Mouse (Mus musculus) limb, embryonic 14.5 days (tissue): ENCODE measurements at regions not wholly inside any gene's neighbourhood (a gene's known extent, or its start where the extent isn't known, plus 50 kb on each side); places are given as distances from the start of the nearest gene placed in this dataset.

Experiments
- ATAC-seq: fragments of 200-750 bp; cut with Nextera tagmentation; 2 replicates; pipeline ENCODE4 v1.8.0; 2017; ENCODE audit warnings: low read depth, moderate number of reproducible peaks, moderate TSS enrichment; ENCODE audit not compliant: low FRiP score
- DNase-seq: peaks from one replicate; pipeline ENCODE4 v3.0.0-alpha.2; 2015; ENCODE audit warnings: low spot score
- H3K27ac ChIP-seq: fragments of 300-500 bp; sonication (generic); replicated peaks from 2 replicates; pipeline ENCODE4 v1.5.1; 2014; ENCODE audit warnings: low read depth, mild to moderate bottlenecking, low read length, moderate library complexity, mixed read lengths
- H3K27me3 ChIP-seq: fragments of 300-500 bp; sonication (generic); 2 replicates; pipeline ENCODE4 v1.6.1; 2014; ENCODE audit warnings: low read length, mixed read lengths; ENCODE audit not compliant: control insufficient read depth, insufficient read depth
- H3K36me3 ChIP-seq: fragments of 300-500 bp; sonication (generic); 2 replicates; pipeline ENCODE4 v1.6.1; 2014; ENCODE audit warnings: mild to moderate bottlenecking, low read length, moderate library complexity, mixed read lengths; ENCODE audit not compliant: control insufficient read depth, insufficient read depth
- H3K4me1 ChIP-seq: fragments of 300-500 bp; sonication (generic); 2 replicates; pipeline ENCODE4 v1.6.1; 2014; ENCODE audit warnings: antibody characterized with exemption, low read length, mixed read lengths; ENCODE audit not compliant: control insufficient read depth, insufficient read depth
- H3K4me2 ChIP-seq: fragments of 300-500 bp; sonication (generic); replicated peaks from 2 replicates; pipeline ENCODE4 v1.6.1; 2014; ENCODE audit warnings: low read depth, mild to moderate bottlenecking, low read length, moderate library complexity; ENCODE audit not compliant: severe bottlenecking
- H3K4me3 ChIP-seq: fragments of 300-500 bp; sonication (generic); replicated peaks from 2 replicates; pipeline ENCODE4 v1.5.1; 2014; ENCODE audit warnings: low read length
- H3K9ac ChIP-seq: fragments of 300-500 bp; sonication (generic); 2 replicates; pipeline ENCODE4 v1.6.1; 2014; ENCODE audit warnings: mild to moderate bottlenecking, low read depth, low read length, moderate library complexity; ENCODE audit not compliant: severe bottlenecking
- H3K9me3 ChIP-seq: fragments of 300-500 bp; sonication (generic); 2 replicates; pipeline ENCODE4 v1.6.1; 2016; ENCODE audit warnings: low read length; ENCODE audit not compliant: control insufficient read depth
- POLR2A ChIP-seq: fragments of 200-500 bp; IDR thresholded peaks from 2 replicates; pipeline ENCODE4 v1.8.0; 2012; ENCODE audit warnings: inconsistent platforms, mild to moderate bottlenecking, moderate library complexity, borderline replicate concordance; ENCODE audit not compliant: insufficient read depth, insufficient read length; ENCODE audit errors: extremely low read depth
- WGBS: fragments of 180-500 bp; shearing (Covaris S2); extraction: QIAGEN DNeasy Blood & Tissue Kit; methylation state at CpG from one replicate; pipeline ENCODE4 v1.1.7; 2014; 5-methylcytosine and 5-hydroxymethylcytosine counted together

DNA sequence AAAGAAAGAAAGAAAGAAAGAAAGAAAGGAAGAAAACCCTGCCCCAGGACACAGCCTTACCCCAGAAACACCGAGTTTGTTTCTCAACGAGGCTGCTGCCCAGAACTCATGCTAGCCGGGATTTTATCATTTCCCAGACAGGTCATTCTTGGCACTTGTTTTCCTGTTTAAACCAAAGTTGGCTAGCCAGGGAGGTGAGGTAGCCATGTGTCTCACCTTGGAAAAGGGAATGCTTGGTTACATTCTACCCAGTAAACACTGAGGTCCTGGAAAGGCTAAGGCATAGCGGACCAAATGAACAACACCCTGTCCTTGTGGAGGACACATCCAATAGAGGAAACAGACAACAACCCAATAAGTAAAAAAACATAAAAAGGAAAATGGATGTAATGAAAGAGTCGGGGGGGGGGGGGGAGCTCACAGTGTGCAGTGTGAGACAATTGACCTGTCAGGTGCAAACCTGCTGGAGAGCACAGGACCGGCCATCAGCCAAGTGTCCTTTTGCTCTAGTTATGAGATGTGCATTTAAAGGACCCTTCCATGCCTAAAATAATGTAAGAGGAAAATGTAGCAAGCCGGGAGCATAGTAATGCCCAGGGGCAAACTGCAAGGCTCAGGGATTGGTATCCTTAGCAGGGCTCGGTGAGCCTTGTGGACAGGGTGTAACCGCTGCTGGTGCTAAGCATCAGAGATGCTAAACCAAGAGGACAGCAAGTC lies 78.2 kb upstream of the Fzd7 start:
- Histone ChIP-seq H3K27me3 (no peaks in the 10 kb centered on the region), H3K9me3 (no peaks in the 10 kb centered on the region), H3K4me3 (no peak overlapping the region), H3K4me2 (no peak overlapping the region), H3K36me3 (no peaks in the 10 kb centered on the region), H3K4me1 (peaks cover 4% of the 10 kb centered on the region; the same call in 1 of the 2 replicates), H3K27ac (no peak overlapping the region), H3K9ac (no peak overlapping the region)
- DNase-seq (no peak), ATAC-seq (no peak)
- WGBS = 77% methylated on average over 9 of the region's 9 CpGs
- no peak for TF ChIP-seq POLR2A

DNA sequence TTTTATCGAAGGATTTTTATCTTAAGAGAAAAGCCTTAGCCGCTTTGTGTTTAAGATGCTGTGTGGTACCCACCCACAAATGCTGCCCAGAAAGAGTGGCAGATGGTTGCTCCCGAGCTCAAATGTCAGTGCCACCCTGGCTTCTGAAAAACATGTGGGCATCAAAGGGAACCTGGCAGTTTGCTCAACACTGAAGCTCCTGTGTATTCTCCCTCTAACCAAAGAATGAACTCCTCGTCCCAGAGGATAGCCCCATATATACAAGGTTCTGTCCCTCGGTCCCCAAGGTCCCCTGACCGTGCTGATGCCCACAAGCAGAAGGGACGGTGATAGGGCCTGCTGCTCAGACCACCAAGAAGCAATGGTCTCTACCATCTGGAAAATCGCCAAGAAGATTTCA lies 76.9 kb upstream of the Fzd7 start:
- H3K9ac ChIP-seq = no peak overlapping the region
- 78% methylated on average over 8 of the region's 8 CpGs for WGBS
- no peak overlapping the region for H3K4me2 ChIP-seq
- H3K27me3 ChIP-seq = no peaks in the 10 kb centered on the region
- no peak overlapping the region for H3K27ac ChIP-seq
- ATAC-seq (no peak), DNase-seq (no peak)
- no peaks in the 10 kb centered on the region for H3K36me3 ChIP-seq
- TF ChIP-seq POLR2A = no peak
- no peak overlapping the region for H3K4me3 ChIP-seq
- no peaks in the 10 kb centered on the region for H3K9me3 ChIP-seq
- H3K4me1 ChIP-seq = peaks cover 4% of the 10 kb centered on the region

DNA sequence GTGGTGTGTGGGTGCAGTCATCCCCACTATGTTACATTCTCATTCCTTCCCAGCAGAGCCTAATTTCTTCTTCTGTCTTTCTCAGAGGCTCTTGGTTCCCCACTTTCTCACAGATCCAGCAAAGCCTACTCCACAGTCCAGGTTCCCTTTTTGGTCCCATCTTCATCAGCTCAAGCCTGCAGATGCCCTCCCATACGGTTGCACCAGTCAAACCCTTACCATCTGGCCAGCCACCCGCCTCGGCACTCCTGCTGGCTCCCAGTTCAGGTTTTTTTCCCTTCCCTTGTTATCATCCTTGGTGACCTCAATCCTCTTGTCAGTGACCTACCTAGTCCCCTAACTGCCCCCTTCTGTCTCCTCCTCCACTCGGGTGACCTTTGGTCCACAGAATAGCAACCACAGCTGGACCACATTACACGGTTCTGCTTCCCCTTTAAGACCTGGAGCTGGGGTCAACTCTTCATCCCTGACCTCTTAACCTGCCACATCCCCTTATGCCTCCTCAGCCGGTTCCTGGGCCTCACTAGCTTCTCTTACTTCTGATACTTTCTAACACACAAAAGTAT lies 75.4 kb upstream of the Fzd7 start:
- Histone ChIP-seq H3K36me3 (no peaks in the 10 kb centered on the region), H3K27ac (no peak overlapping the region), H3K9ac (no peak overlapping the region), H3K9me3 (no peaks in the 10 kb centered on the region), H3K4me2 (no peak overlapping the region), H3K27me3 (no peaks in the 10 kb centered on the region), H3K4me1 (peaks cover 4% of the 10 kb centered on the region), H3K4me3 (no peak overlapping the region)
- TF ChIP-seq POLR2A = no peak
- DNase-seq (no peak), ATAC-seq (no peak)
- WGBS = 30% methylated on average over 6 of the region's 6 CpGs

DNA sequence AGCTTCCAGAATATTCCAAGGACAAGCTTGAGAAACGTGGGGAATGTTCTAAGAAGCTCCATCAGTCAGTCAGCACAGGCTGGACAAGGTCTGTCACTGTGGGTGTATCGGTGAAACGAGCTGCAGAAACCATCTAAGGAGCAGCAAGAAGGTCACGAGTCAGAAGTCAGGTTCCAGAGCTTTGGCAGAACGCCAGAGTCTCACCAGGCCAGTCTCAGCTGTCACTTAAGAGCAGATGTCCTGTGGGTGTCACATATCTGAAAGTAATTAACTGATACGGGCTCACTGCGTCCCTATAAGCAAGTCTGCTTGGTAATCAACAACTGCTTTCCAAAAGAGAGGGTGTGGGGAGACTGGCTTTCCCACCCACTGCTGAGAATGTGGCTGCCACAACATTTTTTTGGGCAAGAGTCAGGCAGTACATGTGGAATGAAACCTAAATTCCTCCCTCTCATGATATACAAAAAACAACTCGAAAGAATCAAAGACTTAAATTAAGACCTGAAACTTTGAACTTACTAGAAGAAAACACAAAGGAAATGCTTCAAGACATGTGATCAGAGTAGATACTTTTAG lies 72.6 kb upstream of the Fzd7 start:
- Histone ChIP-seq H3K27me3 (no peaks in the 10 kb centered on the region), H3K36me3 (no peaks in the 10 kb centered on the region), H3K9ac (no peak overlapping the region), H3K4me1 (peaks cover 4% of the 10 kb centered on the region), H3K4me2 (no peak overlapping the region), H3K9me3 (no peaks in the 10 kb centered on the region), H3K4me3 (no peak overlapping the region), H3K27ac (0 out of 2 replicates have a peak overlapping the region, but pooled peaks have one; percentile 5)
- 7% methylated on average over 8 of the region's 8 CpGs for WGBS
- no peak for TF ChIP-seq POLR2A
- DNase-seq (peak; percentile 47), ATAC-seq (peak; percentile 41; the same call in 1 of the 2 replicates)

DNA sequence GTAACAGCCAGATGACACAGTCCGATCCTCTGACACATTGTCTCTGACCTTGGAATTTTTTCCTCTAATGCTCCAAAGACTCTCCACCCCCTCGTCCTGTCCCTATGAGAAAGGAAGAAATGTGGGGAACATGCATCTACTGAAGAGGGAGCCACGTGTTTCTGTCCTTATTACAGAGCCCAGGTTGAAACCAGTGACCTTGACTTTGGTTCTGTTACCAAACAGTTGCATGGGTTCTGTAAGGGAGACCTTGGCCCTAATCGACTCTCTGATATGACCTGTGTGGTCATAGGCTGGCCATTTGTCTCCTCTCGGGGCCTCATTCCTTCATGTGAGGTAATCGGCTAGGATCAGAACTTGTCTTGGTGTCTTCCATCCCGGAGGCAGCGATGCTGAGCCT lies 69.0 kb upstream of the Fzd7 start:
- no peak overlapping the region for H3K4me2 ChIP-seq
- ATAC-seq (no peak), DNase-seq (no peak)
- H3K27ac ChIP-seq = no peak overlapping the region
- H3K27me3 ChIP-seq = no peaks in the 10 kb centered on the region
- H3K9ac ChIP-seq = no peak overlapping the region
- 87% methylated on average over 8 of the region's 8 CpGs for WGBS
- no peak overlapping the region for H3K4me3 ChIP-seq
- no peaks in the 10 kb centered on the region for H3K9me3 ChIP-seq
- TF ChIP-seq POLR2A = no peak
- H3K4me1 ChIP-seq = peaks cover 4% of the 10 kb centered on the region
- no peaks in the 10 kb centered on the region for H3K36me3 ChIP-seq
